Mouse (Mus musculus): Measurements from ENCODE around the gene Lat2.
"Not testable (repeated sequence)": the region's sequence is repeated elsewhere in the genome, so short reads cannot be mapped to it uniquely, and the experiment has no call there.

The Lat2 gene

GRCm38 (mm10) chr5:134614802-134615201, at the start of gene Lat2:
TSS of gene Lat2 (minus strand) at chr5:134615025.
- no peak for DNase-seq

GRCm38 (mm10) chr5:134656708-134657107, 41.9 kb upstream of the Lat2 start:
- peak in 1 of 2 experiments; percentile 25 for DNase-seq

GRCm38 (mm10) chr5:134652015-134652414, 37.2 kb upstream of the Lat2 start:
- no peak for DNase-seq

DNA sequence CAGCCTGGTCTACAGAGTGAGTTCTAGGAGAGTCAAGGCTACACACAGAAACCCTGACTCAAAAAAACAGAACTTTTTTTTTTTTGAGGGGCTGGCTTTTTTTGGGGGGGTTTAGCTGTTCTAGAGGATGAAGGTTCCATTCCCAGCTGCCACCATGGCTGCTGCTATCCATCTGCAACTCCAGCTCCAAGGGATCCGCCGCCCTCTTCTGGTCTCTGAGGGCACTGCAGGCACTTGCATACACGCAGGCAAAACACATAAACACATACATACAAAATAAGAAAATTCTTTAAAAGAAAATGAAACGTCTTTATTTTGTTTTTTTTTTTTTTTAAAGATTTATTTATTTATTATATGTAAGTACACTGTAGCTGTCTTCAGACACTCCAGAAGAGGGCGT, 36.1 kb upstream of the Lat2 start:
- peak; percentile 46 to 63 for DNase-seq

DNA sequence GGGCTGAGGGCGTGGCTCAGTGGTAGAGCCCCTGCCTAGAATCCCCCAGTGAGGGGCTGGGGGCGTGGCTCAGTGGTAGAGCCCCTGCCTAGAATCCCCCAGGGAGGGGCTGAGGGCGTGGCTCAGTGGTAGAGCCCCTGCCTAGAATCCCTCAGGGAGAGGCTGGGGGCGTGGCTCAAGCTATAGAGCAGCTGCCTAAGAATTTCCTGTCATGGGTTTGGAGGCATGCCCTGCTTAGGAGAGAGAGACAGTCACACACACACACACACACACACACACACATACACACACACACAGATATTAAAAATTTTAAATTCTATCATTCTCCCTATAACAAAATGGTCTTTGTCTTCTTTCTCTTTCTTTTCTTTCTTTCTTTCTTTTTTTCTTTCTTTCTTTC, 34.2 kb upstream of the Lat2 start:
- not testable (repeated sequence) for DNase-seq

DNA sequence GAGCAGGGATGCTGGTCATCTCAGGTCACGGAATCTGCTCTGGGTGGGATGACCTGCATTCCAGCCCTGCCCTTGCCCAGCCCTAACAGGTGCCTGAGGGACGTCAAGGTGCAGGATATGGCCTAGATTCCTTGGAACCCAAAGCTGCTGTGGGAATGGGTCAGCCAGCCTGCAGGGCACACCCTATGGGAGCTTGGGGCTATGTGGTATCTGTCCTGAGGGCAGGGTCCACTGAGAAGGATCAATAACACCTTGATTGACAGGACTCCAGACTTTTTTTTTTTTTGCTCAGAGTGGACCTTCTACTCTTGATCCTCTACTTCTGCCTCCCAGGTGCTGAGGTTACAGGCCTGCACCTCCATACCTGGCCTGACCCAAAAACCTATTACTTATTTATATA, 32.6 kb upstream of the Lat2 start:
- DNase-seq = no peak

- DNase-seq = no peak
Observed at GRCm38 (mm10) chr5:134646461-134646860, 31.6 kb upstream of the Lat2 start.

DNA sequence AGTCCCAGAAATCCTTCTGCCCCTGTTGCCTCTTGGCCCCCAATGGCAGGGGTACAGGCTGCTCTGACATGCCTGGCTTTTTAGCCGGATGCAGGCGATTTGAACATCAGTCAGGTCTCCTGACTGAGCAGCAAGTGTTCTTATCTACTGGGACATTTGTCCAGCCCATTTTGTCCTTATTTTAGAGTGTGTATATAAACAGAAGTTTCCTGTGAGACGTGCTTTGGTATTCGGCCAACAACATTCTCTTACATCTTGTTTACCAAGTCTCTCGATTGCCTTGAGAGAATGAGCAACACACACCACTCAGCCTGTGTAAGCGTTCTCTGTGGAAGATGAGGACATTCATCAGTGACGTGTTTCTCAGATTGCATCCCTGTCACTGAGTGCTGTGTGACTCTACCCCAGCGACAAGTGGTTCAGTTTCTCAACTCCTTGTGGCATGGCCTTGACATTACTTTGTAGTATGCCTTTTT, 29.9 kb upstream of the Lat2 start:
- no peak for DNase-seq

DNA sequence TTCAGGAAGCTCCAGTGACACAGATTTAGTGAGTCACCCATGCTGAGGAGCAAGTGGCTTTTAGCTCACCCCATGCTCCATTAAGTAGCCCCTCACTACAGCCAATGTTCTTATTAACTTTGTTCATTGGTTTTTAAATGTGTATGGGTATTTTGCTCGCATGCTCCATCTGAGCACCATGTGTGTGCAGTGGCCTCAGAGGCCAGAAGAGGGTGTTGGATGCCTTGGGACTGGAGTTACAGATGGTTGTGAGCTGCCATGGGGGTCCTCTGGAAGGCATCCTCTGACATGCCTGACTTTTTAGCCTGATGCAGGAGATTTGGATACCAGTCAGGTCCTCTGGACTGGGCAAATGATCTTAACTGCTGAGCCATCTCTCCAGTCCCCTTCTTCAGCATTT, 29.3 kb upstream of the Lat2 start:
- DNase-seq = no peak

DNA sequence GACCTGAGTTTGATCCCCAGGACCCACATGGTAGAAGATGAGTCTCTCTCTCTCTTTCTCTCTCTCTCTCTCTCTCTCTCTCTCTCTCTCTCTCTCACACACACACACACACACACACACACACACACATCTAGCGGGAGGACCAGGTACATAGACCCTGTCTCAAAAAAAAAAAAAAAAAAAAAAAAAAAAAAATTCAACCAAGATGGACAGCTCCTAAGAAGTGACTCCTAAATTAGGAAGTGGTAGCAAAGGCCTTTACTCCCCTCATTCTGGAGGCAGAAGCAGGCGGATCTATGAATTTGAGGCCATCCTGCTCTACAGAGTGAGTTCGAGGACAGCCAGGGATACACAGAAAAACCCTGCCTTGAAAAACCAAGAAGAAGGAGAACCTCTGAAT, 25.5 kb upstream of the Lat2 start:
- no peak for DNase-seq

DNA sequence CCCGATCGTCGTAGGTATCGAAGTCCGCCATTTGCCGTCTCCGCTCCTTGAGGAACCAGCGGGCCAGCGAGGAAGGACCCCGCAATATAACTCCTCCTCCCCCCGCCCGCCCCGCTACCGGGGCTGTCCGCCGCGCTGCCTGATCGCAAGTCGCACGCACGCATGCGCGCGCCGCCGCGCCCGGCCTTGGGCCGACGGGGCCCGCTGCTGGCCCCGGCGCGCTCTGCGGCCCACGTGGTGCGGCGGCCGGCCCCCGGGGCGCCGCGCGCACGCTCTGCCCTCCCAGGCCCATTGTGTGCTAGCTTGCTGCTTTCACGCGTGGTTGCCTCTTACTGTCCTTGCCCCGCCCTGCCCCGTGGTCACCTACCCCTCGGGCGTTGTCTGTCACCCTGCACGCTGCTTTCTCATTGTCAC, 24.5 kb upstream of the Lat2 start, which contains the start of gene Eif4h:
Gene Eif4h, minus strand, starts transcription at position 222 of the 414 bp plus-strand sequence.
- DNase-seq = peak; percentile 99

DNA sequence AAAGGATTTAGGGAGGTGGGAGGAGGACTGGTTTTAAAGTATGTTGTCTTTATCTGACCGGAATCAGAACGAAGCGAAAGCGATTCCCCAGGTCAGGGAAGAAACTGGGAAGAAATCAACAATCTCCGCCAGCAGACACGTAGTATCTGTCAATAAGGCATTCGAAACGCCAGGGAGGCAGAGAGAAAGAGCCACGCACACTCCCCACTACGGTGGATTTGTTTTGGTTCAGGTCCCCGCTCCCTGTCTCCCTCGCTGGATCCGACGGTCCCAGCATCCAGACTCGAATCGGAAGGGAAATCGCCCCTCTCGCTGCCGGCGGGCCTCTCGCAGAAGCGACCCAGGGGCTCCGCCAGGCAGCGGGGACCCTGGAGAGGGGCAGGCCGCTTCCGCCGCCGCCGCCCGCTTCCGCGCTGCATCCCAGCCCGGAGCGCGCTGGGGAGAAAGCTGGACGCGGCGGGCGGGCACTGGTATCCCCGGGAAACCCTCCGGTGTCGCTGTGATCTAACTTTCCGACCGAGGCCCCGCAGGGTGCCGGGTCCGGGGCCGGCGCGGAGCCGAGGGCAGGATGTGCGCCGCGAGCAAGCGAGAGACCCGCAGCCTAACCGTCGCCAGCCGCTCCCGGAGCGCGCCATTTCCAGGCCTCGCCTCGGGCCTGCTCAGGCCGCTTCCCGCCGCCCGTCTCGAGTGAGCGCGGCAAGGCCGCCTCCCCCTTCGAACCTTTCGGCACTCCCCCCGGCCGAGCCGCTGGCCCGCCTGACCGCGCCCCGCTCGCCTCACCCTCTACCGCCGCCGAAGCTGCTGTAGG, 23.8 kb upstream of the Lat2 start:
- no peak for DNase-seq

- DNase-seq = no peak
Observed at GRCm38 (mm10) chr5:134637820-134638367, 23.1 kb upstream of the Lat2 start.

GRCm38 (mm10) chr5:134632841-134633240, 18.0 kb upstream of the Lat2 start:
- DNase-seq = no peak

DNA sequence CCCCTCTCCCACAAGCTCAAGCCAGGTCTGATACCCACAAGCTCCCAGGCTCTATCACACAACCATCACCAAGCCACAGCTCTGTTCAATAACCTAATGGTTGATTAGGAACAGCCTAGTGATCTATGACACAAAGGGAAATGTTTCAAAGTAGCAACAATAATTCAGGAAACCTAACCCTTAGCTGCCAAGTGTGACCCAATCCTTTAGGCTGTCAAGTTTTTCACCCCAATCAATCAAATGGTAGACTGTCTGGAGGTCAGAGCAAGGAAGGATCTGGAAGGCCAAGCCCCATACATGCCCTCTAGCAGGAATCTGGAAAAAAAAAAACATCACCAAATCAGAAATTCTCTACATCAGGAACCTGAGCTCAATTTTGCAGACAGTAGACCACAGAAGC, 16.0 kb upstream of the Lat2 start:
- DNase-seq = no peak

GRCm38 (mm10) chr5:134629508-134629907, 14.7 kb upstream of the Lat2 start:
- no peak for DNase-seq

DNA sequence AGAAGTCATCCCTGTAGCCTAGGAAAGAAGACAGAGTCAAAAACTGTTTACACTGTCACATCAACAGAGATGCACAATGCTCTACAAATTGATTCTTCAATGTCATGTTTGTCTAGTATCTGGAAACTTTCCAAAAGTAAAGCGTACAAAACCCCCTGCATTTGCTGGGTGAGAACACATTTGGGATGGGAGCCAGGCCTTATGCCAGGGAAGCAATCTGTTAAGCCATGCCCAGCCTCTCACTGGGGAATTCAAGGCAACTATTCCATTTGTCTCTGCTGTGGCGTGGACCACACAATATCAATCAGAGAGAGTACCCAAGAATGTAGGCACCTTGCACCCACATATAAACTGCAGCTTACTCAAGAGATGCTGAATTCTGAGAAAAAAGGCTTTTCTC, 7.2 kb upstream of the Lat2 start:
- peak; percentile 38 to 68 for DNase-seq

- DNase-seq = no peak
Observed at GRCm38 (mm10) chr5:134621099-134621640, 6.3 kb upstream of the Lat2 start.

- DNase-seq = no peak
Observed at GRCm38 (mm10) chr5:134620457-134620856, 5.6 kb upstream of the Lat2 start.

- peak; percentile 65 to 77 for DNase-seq
Observed at GRCm38 (mm10) chr5:134617071-134617470, 2.2 kb upstream of the Lat2 start.

GRCm38 (mm10) chr5:134615780-134616179, 955 bp upstream of the Lat2 start:
- DNase-seq = no peak

- no peak for DNase-seq
Observed at GRCm38 (mm10) chr5:134615380-134615779, 555 bp upstream of the Lat2 start.

- no peak for DNase-seq
Observed at GRCm38 (mm10) chr5:134614296-134614695, 529 bp downstream of the Lat2 start.

DNA sequence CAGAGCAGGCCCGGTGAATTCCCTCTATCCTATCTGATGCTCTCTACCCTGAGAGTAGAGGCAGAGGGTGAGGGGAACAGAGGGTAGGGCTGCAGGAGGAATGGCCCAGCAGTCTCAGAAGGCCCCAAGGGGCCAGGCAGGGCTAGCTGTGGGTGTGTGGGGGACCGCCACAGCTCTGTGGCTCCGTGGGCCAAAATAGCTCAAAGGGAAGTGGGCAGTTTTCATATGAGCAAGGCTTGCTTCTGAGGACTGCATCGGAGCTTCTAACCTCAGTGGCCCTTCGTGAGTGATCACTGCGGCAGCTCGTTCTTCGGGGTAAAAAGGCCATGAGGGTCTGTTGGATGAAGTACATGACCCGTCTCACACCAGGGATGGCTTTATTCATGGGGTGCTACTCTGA, 1.1 kb downstream of the Lat2 start:
- no peak for DNase-seq
